14 mouse cellular contexts compared by ENCODE assay signal in genomic region chr6:125352046-125352384, GRCm38 (mm10). TPM values are rescaled to one million over a fixed set of nuclear protein-coding genes. Genes with fewer than 3 reads are reported as not detected.
A peak's percentile ranks its signal among the peaks of the same experiment; 100 is the strongest.
DNase-seq lines count a peak whose midpoint lies in the region; ATAC-seq and TF ChIP-seq lines count a peak whose summit lies in the region.
"Had no signal": no experiment of that assay in that cellular context is flagged by ENCODE, and none has a peak within 500 bp of the region (broad histone marks: within the 10 kb centered on the region; RNA-seq: fewer than 3 reads in every experiment).

No protein-coding gene starts in this region.

- H3K4me1 ChIP-seq in liver, adult 2 months (ENCODE audit: control insufficient read depth, insufficient read depth, low read length): peaks cover 47% of the 10 kb centered on the region
- H3K4me1 ChIP-seq in brown adipose tissue, adult 24 weeks (ENCODE audit: control insufficient read depth, insufficient read depth, insufficient read length, low read length): peaks cover 56% of the 10 kb centered on the region
- peaks cover 75% of the 10 kb centered on the region for H3K4me1 ChIP-seq in liver, embryonic 13.5 days (replicated peaks)
- peaks cover 78% of the 10 kb centered on the region for H3K4me1 ChIP-seq in forebrain, embryonic 10.5 days

- WGBS in liver, adult 2 months: 18% methylated on average over 5 of the region's 5 CpGs
- 34% methylated on average over 5 of the region's 5 CpGs for WGBS in liver, embryonic 13.5 days (ENCODE audit: insufficient replicate concordance)
- WGBS in forebrain, embryonic 10.5 days: 81% methylated on average over 5 of the region's 5 CpGs

- H3K4me3 ChIP-seq in gastrocnemius, adult 2 months: peak overlapping the region; percentile 94
- H3K4me3 ChIP-seq in liver, adult 2 months (ENCODE audit: insufficient read depth, low read depth, low read length): no peak overlapping the region
- H3K4me3 ChIP-seq in brown adipose tissue, adult 24 weeks (ENCODE audit: insufficient read depth, low read depth, low read length): peak overlapping the region; percentile 78
- peak overlapping the region; percentile 65; the same call in 1 of the 2 replicates for H3K4me3 ChIP-seq in liver, embryonic 13.5 days (replicated peaks)
- H3K4me3 ChIP-seq in forebrain, embryonic 10.5 days: no peak overlapping the region
- H3K4me3 ChIP-seq: forebrain, embryonic 13.5 days; neural tube, embryonic 15.5 days had no signal

- H3K9me3 ChIP-seq in liver, embryonic 13.5 days (replicated peaks): no peaks in the 10 kb centered on the region
- no peaks in the 10 kb centered on the region for H3K9me3 ChIP-seq in forebrain, embryonic 10.5 days
- H3K9me3 ChIP-seq: forebrain, embryonic 13.5 days; limb, embryonic 12.5 days; neural tube, embryonic 15.5 days had no signal

- DNase-seq in gastrocnemius, adult 2 months: no peak
- no peak for DNase-seq in gastrocnemius, adult 8-10 months (ENCODE audit: low spot score in 2 of 2)
- DNase-seq in liver, adult 2 months (ENCODE audit: extremely low read depth, low read depth, low spot score): no peak
- DNase-seq in liver: no peak
- no peak for DNase-seq in liver, embryonic 13.5 days
- DNase-seq in forebrain, embryonic 10.5 days (ENCODE audit: extremely low spot score, low spot score): no peak
- no peak for DNase-seq in urinary bladder, postnatal 36 days (ENCODE audit: low spot score in 2 of 2)

- ATAC-seq in liver, embryonic 13.5 days (ENCODE audit: low read depth): no peak
- ATAC-seq: activated CD4-positive, CD25-positive, alpha-beta regulatory T cell, adult 4 months; forebrain, embryonic 13.5 days; midbrain, embryonic 16.5 days had no signal

- TF ChIP-seq CTCF in gastrocnemius, adult 2 months (IDR thresholded peaks at IDR 0.05): no peak
- no peak for TF ChIP-seq CTCF in liver, adult 2 months (IDR thresholded peaks at IDR 0.05; ENCODE audit: low read depth, low read length)

- H3K4me2 ChIP-seq in liver, embryonic 13.5 days: peak overlapping the region; percentile 69
- H3K4me2 ChIP-seq: forebrain, embryonic 13.5 days; neural tube, embryonic 15.5 days had no signal

- peaks cover under 1% of the 10 kb centered on the region; the same call in 1 of the 2 replicates for H3K36me3 ChIP-seq in liver, adult 2 months (ENCODE audit: control insufficient read depth, insufficient read depth, low read length)
- H3K36me3 ChIP-seq in liver, embryonic 13.5 days: peaks cover under 1% of the 10 kb centered on the region
- H3K36me3 ChIP-seq in forebrain, embryonic 10.5 days (replicated peaks): peaks cover under 1% of the 10 kb centered on the region
- H3K36me3 ChIP-seq: G1E; neural tube, embryonic 15.5 days had no signal

- H3K27me3 ChIP-seq in liver, adult 2 months (ENCODE audit: control insufficient read depth, insufficient read depth, low read length): no peaks in the 10 kb centered on the region
- no peaks in the 10 kb centered on the region for H3K27me3 ChIP-seq in liver, embryonic 13.5 days
- peaks cover 62% of the 10 kb centered on the region for H3K27me3 ChIP-seq in forebrain, embryonic 10.5 days (ENCODE audit: poor library complexity, severe bottlenecking)
- H3K27me3 ChIP-seq: limb, embryonic 12.5 days had no signal

- H3K27ac ChIP-seq in gastrocnemius, adult 2 months: peak overlapping the region; percentile 94
- peak overlapping the region; percentile 51 for H3K27ac ChIP-seq in liver, adult 2 months (replicated peaks; ENCODE audit: insufficient read depth, low read depth, low read length)
- H3K27ac ChIP-seq in brown adipose tissue, adult 24 weeks (replicated peaks; ENCODE audit: low read depth, low read length): peak overlapping the region; percentile 87
- H3K27ac ChIP-seq in liver, embryonic 13.5 days: no peak overlapping the region; the same call in 1 of the 2 replicates
- no peak overlapping the region for H3K27ac ChIP-seq in forebrain, embryonic 10.5 days
- H3K27ac ChIP-seq: forebrain, embryonic 13.5 days; neural tube, embryonic 15.5 days had no signal

- H3K9ac ChIP-seq in liver, adult 2 months (ENCODE audit: low read depth, low read length): 0 out of 2 replicates have a peak overlapping the region, but pooled peaks have one; percentile 2
- H3K9ac ChIP-seq in liver, embryonic 13.5 days: no peak overlapping the region
- H3K9ac ChIP-seq: forebrain, embryonic 13.5 days; limb, embryonic 12.5 days; neural tube, embryonic 15.5 days had no signal

- intact Hi-C loops in gastrocnemius, adult 2 months (cut with DNase I): no loop called here

- TF ChIP-seq POLR2A in liver, adult 2 months (IDR thresholded peaks at IDR 0.05; ENCODE audit: extremely low read depth, insufficient read depth, low read length): no peak

- peaks cover 49% of the 10 kb centered on the region; the same call in 1 of the 2 replicates for H3K79me2 ChIP-seq in liver, adult 2 months (ENCODE audit: control insufficient read depth, insufficient read depth, low read length)

RNA-seq across cellular contexts. Expression of gene Tnfrsf1a, which starts 2.9 kb away (rescaled TPM):
- total RNA-seq in gastrocnemius, adult 2 months (2021): 10 to 100 TPM; 25.8 to 26.2 TPM
- total RNA-seq in gastrocnemius, adult 8-10 months (2022): 10 to 100 TPM; 13.1 to 22.3 (median 16.3) TPM
- 21.0 and 28.6 TPM in 2 replicates for total RNA-seq in liver, adult 2 months (2014; rRNA removed)
- polyA plus RNA-seq in liver, adult 2 months (2012; rRNA removed): 89.3 and 110 TPM in 2 replicates
- polyA plus RNA-seq in brown adipose tissue, adult 24 weeks (2012; ENCODE audit: insufficient read depth, insufficient read length, missing spikeins): 52.3 and 69.7 TPM in 2 replicates
- polyA plus RNA-seq in liver, embryonic 13.5 days (2015; fragmentation: Nextera tagmentation; extraction: Ambion mirVana): 19.6 and 23.4 TPM in 2 replicates
- 24.1 and 24.4 TPM in 2 replicates for polyA plus RNA-seq in forebrain, embryonic 10.5 days (2016; fragmentation: Nextera tagmentation; extraction: Ambion mirVana)
- total RNA-seq: G1E had no signal

RNA-seq across cellular contexts. Expression of gene Plekhg6, which starts 28.6 kb away (rescaled TPM):
- not detected for total RNA-seq in gastrocnemius, adult 2 months (2021)
- not detected for total RNA-seq in gastrocnemius, adult 8-10 months (2022)
- 3.0 and 3.6 TPM in 2 replicates for total RNA-seq in liver, adult 2 months (2014; rRNA removed)
- polyA plus RNA-seq in liver, adult 2 months (2012; rRNA removed): 5.0 and 5.9 TPM in 2 replicates
- polyA plus RNA-seq in brown adipose tissue, adult 24 weeks (2012; ENCODE audit: insufficient read depth, insufficient read length, missing spikeins): 0.33 TPM in 1 of 2 replicates, not detected in the other
- polyA plus RNA-seq in liver, embryonic 13.5 days (2015; fragmentation: Nextera tagmentation; extraction: Ambion mirVana): 0.31 and 0.56 TPM in 2 replicates
- 0.07 TPM in 2 replicates for polyA plus RNA-seq in forebrain, embryonic 10.5 days (2016; fragmentation: Nextera tagmentation; extraction: Ambion mirVana)
- total RNA-seq: G1E had no signal
- polyA plus RNA-seq: activated CD4-positive, CD25-positive, alpha-beta regulatory T cell, adult 4 months; G1E had no signal

RNA-seq across cellular contexts. Expression of gene Scnn1a, which starts 31.6 kb away (rescaled TPM):
- total RNA-seq in gastrocnemius, adult 2 months (2021): under 1 TPM; 0.10 to 0.14 TPM
- total RNA-seq in gastrocnemius, adult 8-10 months (2022): under 1 TPM; 0.17 to 0.19 (median 0.17) TPM
- 3.0 and 6.7 TPM in 2 replicates for total RNA-seq in liver, adult 2 months (2014; rRNA removed)
- 16.5 and 24.8 TPM in 2 replicates for polyA plus RNA-seq in liver, adult 2 months (2012; rRNA removed)
- 0.88 and 1.1 TPM in 2 replicates for polyA plus RNA-seq in brown adipose tissue, adult 24 weeks (2012; ENCODE audit: insufficient read depth, insufficient read length, missing spikeins)
- 0.31 and 0.37 TPM in 2 replicates for polyA plus RNA-seq in liver, embryonic 13.5 days (2015; fragmentation: Nextera tagmentation; extraction: Ambion mirVana)
- polyA plus RNA-seq in forebrain, embryonic 10.5 days (2016; fragmentation: Nextera tagmentation; extraction: Ambion mirVana): 0.20 and 0.30 TPM in 2 replicates
- polyA plus RNA-seq: activated CD4-positive, CD25-positive, alpha-beta regulatory T cell, adult 4 months; G1E had no signal

RNA-seq across cellular contexts. Expression of gene Ltbr, which starts 38.3 kb away (rescaled TPM):
- total RNA-seq in gastrocnemius, adult 2 months (2021): 10 to 100 TPM; 20.3 to 21.2 TPM
- 10 to 100 TPM; 14.7 to 19.7 (median 19.3) TPM for total RNA-seq in gastrocnemius, adult 8-10 months (2022)
- 55.9 and 57.1 TPM in 2 replicates for total RNA-seq in liver, adult 2 months (2014; rRNA removed)
- polyA plus RNA-seq in liver, adult 2 months (2012; rRNA removed): 102 and 106 TPM in 2 replicates
- 30.9 and 34.5 TPM in 2 replicates for polyA plus RNA-seq in brown adipose tissue, adult 24 weeks (2012; ENCODE audit: insufficient read depth, insufficient read length, missing spikeins)
- polyA plus RNA-seq in liver, embryonic 13.5 days (2015; fragmentation: Nextera tagmentation; extraction: Ambion mirVana): 18.3 and 18.4 TPM in 2 replicates
- 16.1 and 17.2 TPM in 2 replicates for polyA plus RNA-seq in forebrain, embryonic 10.5 days (2016; fragmentation: Nextera tagmentation; extraction: Ambion mirVana)
- total RNA-seq: G1E had no signal
- polyA plus RNA-seq: activated CD4-positive, CD25-positive, alpha-beta regulatory T cell, adult 4 months; G1E had no signal

Comparison
In these comparisons a context has a peak if more than half of its experiments do, and no peak if none do; other contexts are left out.
1. H3K27ac ChIP-seq: peak in gastrocnemius, adult 2 months (single experiment), liver, adult 2 months (single experiment) and brown adipose tissue, adult 24 weeks (single experiment); none in liver, embryonic 13.5 days (single experiment) and forebrain, embryonic 10.5 days (single experiment).
2. H3K4me3 ChIP-seq: peak in gastrocnemius, adult 2 months (single experiment), brown adipose tissue, adult 24 weeks (single experiment) and liver, embryonic 13.5 days (single experiment); none in liver, adult 2 months (single experiment) and forebrain, embryonic 10.5 days (single experiment).